Mouse (Mus musculus): ENCODE measurements around the gene Rnf144a.

GRCm38 (mm10) chr12:26412802-26413201 is 2.3 kb downstream of the Rnf144a start:
- TF ChIP-seq EP300 (IDR thresholded peaks at IDR 0.05; ENCODE audit: low read depth in 1 of 2, low read length in 2 of 2) = no peak
- TF ChIP-seq TCF12 (IDR thresholded peaks at IDR 0.05; ENCODE audit: low read depth, low read length) = no peak
- no peak for TF ChIP-seq CTCF (IDR thresholded peaks at IDR 0.05 in 2 of 3, conservative IDR thresholded peaks at IDR 0.05 in 1 of 3; ENCODE audit: control insufficient read depth in 1 of 3, insufficient read depth in 1 of 3, low read depth in 2 of 3, low read length in 3 of 3, poor library complexity in 1 of 3, severe bottlenecking in 1 of 3)
- TF ChIP-seq RAD21 (IDR thresholded peaks at IDR 0.05; ENCODE audit: low read depth, low read length) = no peak

All from MEL (cell line).